Mouse (Mus musculus) left cerebral cortex, postnatal 25 days (tissue): ENCODE results near the gene Lgals4. TPM values are rescaled to one million over a fixed set of nuclear protein-coding genes. Genes with fewer than 3 reads are reported as not detected.

Experiments
- DNase-seq, 2 experiments: peaks; one replicate each; pipeline ENCODE4 v3.0.0; 2022; ENCODE audit warnings: low spot score in 2 of 2, mixed read lengths in 1 of 2
- intact Hi-C: fragments of 180-260 bp; cut with DNase I; formaldehyde crosslinking; loops from one replicate; pipeline ENCODE4 v1.15.1; 2025
- total RNA-seq, 2 experiments: library from RNA; stranded (reverse); gene quantifications; 2 replicates each; pipeline ENCODE4 v1.2.3; 2021

Gene Lgals4
- total RNA-seq = 1 to 10 TPM; 2.2 to 2.7 TPM

DNA sequence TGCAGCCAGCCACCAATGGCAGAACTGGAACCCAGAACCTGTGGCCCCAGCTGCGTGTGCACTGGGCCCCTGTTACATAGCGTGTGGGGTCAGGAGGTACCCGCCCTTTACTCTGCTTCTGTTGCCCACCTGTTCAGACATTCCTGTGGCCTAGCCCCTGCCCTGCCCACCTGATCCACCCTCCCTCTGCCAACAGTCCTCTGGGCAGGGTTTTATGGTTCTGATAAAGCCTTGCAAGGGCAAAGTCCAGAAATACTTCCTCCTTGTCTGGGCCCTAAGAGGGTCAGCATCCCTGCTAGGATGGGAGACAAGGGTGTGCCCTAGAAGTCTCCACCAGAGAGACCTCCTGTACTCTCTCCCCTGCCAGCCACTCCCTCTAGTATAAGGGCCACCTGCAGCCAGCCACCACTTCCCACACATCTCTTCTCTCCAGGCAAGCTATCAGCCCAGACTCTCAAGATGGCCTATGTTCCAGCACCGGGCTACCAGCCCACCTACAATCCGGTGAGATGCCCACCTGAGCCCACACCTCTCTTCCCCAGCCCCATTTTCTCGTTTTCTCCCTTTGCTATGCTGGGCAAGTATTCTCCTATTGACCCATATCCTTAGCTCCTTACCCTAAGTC, at the start of gene Lgals4:
Gene Lgals4, plus strand, starts transcription at position 132 of the 625 bp plus-strand sequence.
- no peak for DNase-seq
- intact Hi-C loops = no loop called here

DNA sequence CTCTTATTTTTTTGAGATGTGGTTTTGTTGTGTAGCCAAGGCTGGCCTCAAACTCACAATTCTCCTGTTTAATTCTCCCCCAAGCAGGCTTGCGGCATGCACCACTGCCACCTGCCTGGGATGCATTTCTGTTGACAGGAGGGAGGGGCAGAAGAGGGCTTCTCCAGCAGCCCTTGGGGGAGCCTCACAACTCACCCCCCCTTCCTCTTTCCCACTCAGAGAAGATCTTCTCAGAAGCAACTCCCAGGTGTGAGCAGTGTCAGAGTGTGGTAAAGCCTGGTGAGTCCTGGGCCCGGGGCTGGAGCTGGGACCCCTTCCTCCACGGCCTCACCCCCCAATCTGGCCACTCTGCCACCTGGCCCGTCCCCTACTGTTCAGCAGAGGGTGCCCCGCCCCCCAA, 48.5 kb upstream of the Lgals4 start:
- intact Hi-C loops = no loop called here
- DNase-seq = no peak

DNA sequence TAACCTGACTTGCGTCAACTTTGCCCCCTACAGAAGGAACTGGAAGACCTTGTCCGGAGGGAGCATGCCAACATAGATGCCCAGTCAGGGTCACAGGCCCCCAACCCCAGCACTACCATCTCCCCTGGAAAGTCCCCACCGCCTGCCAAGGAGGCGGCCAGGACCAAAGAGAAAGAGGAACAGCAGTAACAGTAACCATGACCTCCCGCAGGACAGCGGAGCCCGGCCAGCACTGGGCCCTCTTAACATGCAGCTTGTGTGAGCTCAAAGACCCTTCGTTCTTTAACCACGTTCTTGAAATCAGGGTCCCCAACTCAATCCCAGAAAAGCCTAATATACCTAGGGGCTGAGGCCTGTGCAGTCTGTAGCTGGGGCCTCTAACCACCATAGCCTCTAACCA, 45.8 kb upstream of the Lgals4 start:
- intact Hi-C loops = no loop called here

DNA sequence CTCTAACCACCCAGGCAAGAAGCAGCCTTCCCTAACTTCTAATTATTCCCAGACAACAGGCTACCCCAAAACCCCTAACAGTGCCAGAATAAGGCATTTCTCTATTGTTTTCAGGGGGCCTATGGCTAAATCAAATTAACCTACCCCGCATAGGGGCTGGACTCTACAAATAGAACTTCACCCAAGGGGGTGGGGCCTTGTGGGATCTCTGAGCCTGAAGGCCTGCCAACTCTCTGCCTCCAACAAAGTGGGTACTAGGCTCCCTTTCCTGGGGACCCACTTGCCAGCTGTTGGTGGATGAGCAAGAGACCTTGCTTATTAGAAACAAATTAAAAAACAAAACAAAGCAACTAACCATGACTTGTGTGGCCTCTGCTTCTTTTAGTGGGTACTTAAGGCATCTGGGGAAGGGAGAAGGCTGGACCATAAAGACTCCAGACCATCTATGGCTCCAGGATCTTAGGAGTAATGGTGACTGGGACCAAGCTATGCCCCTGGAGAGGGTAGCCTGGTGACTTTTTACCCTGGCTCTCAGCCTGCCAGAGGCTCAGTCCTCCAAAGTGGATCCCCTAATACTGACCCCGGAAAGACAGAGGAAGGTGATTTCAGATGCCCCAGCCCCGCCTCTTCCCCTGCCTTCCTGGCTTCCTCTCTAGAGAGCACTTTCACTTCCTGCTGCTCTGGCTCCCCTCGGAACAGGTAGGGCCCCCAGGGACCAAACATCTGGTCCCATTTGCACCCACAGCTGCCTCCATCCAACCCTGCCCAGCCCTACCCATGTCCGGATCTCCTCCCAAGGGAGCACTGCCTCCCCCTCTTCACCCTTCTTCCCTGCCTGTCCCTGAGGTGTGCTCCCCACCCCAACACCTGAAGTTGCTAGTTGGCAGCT, 45.1 kb upstream of the Lgals4 start, which contains the start of gene Rinl:
Gene Rinl, plus strand, starts transcription at position 663 of the 889 bp plus-strand sequence.
- DNase-seq = no peak
- intact Hi-C loops = no loop called here

More for the DNA sequence above, 45.8 kb upstream of the Lgals4 start:
- no peak for DNase-seq

DNA sequence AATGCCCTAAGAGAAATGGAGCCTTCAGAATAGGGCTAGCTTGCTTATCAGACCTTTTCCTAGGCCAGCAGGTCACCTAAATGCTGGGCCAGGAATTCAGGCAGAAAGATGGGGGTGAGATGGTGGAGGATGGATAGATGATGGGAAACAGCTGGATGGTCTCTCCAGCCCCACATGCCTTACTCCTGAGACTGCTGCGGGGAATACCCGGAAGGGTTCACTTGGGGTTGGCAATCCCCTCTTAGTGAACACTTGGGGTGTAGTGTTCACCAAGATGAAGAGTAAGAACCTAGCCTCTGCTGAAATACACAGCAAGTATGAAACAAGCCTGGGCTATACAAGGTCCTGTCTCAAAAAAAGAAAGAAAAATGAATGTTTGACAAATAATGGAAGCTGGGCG, 44.4 kb upstream of the Lgals4 start:
- intact Hi-C loops = no loop called here
- DNase-seq = no peak

DNA sequence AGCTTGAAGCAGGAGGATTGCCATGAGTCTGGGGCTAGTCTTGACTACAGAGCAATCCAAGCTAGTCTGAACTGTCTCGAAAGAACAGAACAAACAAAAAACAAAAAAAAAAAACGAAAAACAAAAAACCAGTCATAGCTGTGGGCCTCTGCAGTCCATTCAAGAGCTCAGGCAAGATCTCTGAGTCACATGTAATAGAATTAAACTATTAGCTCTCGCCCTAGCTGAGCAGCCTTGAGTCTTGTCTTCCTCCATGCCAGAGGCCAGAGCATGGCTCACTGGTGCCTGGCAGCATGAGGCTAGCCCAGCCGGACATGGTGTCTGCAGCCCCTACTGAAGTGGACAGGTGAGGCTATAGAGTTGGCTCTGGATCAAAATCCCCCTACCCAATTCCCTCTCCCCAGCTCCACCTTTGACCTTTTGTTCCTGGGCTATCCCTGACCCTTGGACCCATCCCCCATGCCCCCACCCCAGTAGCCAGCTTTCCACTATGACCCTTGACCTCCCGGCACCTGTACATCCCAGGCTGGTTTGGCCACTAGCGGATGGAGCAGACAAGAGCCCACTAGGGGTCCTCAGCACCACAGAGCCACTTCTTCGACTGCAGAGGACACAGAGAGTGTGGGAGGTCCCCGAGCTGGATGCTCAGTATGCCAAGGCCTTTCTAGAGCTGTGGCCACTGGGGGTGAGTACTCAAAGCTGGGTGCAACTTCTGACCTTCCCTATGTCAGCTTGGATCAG, 43.4 kb upstream of the Lgals4 start:
- intact Hi-C loops = no loop called here

DNA sequence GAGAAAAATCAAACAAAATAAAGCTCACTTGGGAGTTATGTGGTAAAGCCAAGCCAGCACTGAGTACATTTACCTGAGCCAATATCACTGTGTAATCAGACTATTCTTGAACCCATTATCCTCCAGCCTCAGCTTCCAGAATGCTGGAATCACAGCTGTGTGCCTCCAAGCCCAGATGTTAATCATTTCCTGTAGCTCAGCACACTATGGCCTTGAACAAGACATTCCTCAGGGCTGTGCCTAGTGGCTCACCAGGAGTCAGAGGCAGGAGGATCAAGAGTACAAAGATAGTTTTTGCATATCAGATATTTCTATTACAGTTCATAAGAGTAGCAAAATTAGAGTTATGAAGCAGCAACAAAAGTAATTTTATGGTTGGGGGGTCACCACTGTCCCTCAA, 41.9 kb upstream of the Lgals4 start:
- intact Hi-C loops = no loop called here
- DNase-seq = no peak

More for the DNA sequence above, 43.4 kb upstream of the Lgals4 start:
- no peak for DNase-seq

DNA sequence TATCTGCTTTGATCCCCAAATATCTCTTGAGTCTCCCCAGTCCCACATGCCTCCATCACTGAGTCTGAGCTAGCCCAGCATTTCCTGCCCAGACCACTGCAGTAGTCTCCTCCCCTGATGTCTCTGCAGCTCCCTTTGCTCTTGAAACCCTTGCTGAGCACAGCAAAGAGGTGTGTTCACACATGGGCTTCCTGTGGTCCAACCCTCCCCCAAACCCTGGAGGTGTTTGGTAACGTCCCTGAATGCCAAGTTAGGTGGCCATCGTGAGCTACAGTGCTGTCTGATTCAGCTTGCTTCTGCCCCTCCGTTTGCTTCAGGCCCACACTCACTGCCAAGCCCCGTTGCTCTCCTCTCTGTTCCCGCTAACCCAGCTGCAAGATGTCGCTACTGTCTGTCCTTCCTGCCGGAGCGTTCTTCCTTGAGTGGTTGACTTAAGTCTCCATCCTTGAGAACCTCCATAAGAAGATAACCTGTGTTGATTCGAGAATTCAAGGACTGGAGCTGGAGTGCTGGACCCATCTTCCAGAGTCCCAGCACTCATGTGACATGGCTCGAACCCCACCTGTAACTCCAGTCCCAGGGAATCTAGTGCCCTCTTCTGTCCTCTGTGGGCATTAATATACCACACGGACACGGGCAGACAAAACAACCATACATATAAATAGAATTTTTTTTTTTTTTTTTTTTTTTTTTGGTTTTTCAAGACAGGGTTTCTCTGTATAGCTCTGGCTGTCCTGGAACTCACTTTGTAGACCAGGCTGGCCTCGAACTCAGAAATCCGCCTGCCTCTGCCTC, 41.1 kb upstream of the Lgals4 start:
- intact Hi-C loops = no loop called here
- DNase-seq = no peak

DNA sequence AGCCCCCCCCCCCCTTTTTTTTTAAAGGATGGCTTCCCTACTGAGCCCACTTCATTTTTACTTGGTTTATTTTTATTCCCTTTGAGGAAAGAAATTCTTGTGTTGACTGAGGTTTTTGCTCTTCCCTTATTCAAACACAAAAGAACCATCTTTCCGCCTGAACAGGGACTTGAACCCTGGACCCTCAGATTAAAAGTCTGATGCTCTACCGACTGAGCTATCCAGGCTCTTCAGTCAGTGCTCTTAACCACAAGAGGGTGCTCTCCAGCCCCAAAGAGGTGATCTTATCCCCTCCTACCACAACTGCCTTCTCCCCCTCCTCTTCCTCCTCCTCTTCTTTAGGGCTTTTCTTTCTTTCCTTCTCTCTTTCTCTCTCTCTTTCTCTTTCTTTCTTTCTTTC, 39.8 kb upstream of the Lgals4 start:
- intact Hi-C loops = no loop called here
- no peak for DNase-seq

DNA sequence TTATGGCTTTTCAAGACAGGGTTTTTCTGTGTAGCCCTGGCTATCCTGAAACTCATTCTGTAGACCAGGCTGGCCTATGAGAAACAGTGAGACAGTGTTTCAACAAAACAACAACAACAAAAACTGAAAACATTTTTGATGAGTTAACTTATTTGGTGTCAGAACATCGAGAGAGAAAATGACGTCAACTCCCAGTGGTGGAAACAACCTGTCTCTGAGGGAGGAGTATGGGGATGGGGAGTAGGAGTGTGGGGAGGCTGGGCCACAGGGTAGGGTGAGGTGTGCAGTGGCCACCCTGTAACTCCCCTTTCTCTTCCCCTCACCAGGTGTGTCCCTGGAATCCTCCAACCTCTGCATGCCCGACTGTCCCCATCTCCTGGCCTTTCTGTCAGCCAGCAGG, 39.2 kb upstream of the Lgals4 start:
- DNase-seq = no peak
- intact Hi-C loops = no loop called here

DNA sequence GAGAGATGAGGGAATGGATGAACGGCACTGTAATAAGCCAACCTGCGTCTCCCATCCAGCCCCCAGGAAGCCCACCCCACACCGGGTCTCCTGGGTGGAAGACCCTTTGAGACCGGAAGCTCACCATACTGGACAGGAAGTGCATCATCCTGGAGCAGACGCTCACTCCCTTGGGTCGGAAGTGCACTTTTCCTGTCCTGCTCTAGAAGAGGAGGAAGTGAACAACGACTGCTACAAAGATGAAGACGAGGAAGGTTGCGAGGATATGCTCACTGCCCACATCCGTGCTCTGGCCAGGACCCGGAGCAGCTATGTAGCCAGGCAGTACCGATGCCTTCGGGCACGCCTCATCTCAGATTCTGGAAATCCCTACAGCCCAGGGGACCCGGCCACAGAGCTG, 37.8 kb upstream of the Lgals4 start:
- intact Hi-C loops = loop anchor here (2.0 to 5.0 kb wide), 2 partner anchors 71 to 246 kb away; no protein-coding TSS in a partner anchor
- no peak for DNase-seq

DNA sequence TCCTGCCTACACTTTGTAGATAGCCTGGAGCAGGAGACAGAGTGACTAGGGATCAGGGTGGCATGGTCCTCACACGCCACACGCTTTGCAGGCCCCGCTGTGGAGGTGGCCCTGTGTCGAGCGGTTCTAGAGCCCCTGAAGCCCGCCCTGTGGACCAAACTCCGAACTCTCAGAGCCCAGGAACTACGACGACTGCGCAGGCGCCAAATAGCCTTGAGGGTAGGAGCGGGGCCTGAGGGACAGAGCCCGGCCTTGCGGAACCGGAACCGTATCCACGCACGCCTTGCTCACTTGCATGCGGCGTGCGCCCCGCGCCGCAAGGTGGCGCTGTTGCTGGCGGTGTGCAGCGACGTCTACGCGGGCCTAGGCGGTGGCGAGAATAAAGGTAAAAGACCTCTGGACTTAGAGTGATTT, 37.1 kb upstream of the Lgals4 start:
- intact Hi-C loops = loop anchor here (2.0 to 5.0 kb wide), 2 partner anchors 70 to 246 kb away; no protein-coding TSS in a partner anchor
- peak; percentile 73 to 78 for DNase-seq

DNA sequence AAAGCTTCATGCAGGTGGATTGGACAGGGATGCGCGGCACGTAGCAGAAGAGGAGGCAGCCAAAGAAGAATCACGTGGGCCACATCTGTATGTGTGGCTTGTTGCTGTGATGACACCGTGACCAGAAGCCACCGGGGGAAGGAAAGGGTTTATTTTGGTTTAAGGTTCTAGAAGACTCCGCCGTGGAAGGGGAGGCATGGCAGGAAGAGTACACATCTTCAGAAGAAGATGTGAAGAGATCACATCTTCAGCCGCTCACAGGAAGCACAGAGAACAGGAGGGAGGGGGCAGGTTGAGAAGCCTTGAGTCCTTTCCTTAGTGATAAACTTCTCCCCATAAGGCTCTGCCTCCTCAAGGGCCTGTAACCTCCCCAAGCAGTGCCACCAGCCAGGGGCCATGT, 33.7 kb upstream of the Lgals4 start:
- no peak for DNase-seq
- intact Hi-C loops = loop anchor here (5.0 kb wide), 1 partner anchor 242 kb away; no protein-coding TSS in a partner anchor

DNA sequence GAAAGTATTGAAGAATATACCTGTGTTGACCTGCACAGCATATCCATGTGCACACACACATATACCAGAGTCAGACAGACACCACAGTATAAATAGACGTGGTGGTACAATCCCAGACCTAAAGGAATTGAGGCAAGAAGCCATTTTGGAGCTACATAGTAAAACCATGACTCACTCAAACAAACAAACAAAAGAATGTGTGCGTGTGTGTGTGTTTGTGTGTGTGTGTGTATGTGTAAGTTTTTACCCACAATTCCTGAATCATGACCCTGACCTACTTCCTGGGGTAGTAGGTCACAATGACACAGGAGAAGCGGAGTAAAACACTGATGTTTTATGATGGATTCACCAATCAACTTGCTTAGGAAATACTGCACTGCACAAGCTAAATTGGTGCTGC, 32.2 kb upstream of the Lgals4 start:
- intact Hi-C loops = no loop called here
- DNase-seq = no peak

DNA sequence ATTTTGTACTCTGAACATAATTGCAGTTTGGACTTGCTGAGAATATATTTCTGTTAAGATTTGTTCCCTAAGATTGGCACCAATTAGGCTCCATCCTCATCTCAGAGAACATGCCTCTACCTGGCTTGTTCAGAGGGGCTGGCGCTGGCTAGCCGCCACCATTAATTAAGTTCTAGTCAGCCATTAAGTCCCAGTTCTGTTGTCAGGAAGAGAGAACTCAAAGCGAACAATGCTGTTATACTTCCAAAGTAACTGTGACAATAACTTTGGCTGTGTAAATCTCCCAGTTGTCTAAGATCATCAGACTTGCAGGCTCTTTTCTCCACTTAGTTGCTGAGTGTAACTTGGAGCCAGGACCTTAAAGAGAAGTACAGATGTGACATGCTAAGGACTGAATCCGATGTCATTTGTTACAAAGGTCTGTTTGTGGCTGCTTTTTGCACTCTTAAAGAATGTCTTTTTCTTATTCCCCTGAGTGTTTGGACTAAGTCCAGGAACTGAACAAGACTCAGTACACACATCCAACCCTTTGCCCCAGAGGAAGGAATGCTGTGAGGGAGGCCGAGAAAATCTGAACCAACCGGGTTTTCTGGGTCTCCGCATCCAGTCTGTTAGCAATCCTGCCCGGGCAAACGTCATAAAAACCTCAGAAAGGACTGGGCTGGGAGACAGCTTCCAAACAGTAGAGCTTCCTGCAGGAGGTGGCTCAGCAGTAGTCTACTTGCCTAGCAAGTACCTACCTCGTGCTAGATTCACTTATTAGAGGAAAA, 31.6 kb upstream of the Lgals4 start:
- DNase-seq = no peak
- intact Hi-C loops = no loop called here

DNA sequence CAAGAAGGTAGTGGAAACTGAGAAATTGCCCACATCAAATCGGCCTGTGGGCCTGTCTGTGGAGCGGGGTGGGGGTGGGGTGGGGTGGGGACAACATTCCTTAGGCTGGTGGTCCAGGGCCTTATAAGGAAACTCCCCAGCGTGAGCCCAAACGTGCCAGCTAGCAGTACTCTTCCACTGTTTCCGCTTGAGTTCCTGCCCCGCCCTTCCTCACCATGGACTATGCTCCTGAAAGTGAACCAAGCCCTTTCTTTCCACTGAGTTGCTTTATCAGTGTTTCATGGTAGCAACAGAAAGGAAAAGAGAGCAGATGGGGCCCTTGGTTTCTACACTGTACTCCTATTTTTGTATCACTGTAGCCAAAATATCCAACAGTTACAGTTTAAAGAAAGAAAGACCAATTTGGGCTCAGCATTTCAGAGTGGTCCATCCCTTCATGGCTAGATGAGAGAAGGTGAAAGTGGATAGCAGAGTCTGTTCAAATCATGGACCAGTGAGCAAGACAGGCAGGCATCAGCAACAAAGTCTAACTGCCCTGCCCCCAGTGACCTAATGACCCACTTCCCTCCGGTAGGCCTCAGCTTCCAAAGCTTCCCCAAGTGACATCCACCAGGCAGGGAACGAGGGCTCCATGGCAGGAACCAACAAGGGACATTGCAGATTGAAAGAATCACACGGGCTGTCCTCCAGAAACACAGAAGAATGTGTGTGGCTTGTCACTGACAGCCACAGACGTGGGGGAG, 30.6 kb upstream of the Lgals4 start:
- peak in 1 of 2 experiments; percentile 75 for DNase-seq
- intact Hi-C loops = no loop called here

DNA sequence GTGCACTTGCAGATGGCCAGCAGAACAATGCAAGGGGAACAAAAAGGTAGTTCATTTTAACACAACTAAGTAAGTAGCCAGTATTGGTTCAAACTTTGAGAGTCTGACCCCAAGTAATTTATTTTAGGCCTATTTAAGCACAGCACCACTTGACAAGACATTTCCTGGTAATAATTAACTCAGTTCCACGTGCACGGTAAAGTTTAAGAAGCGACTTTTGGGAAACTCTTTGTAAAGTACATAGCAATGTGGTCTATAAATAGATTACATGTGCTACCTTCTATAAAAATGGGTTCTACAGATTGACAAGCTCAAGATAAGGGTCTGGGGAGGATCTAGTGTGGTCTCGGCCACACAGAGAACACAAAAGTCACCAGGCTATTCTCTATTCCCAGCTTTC, 29.9 kb upstream of the Lgals4 start:
- intact Hi-C loops = no loop called here

DNA sequence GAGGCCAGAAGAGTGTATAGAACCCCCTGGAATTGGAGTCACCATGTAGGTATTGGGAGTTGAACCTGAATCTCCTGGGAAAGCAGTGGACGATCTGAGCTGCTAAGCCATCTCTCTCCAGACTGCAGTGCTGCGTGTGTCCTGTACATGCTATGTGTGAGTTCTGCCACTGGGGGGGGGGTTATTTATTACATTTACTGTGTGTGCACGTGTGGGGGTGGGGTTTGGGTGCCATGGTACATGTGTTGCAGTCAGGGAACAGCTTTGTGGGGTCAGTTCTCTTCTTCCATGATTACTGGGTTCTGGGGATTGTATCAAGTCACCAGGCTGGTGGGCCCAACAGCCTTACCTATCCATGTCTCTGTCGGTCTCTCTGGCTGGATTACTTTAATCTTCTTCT, 26.8 kb upstream of the Lgals4 start:
- intact Hi-C loops = no loop called here
- no peak for DNase-seq

More for the DNA sequence above, 29.9 kb upstream of the Lgals4 start:
- DNase-seq = no peak
